ENCODE assay signal across 20 mouse cellular contexts in the genomic region with DNA sequence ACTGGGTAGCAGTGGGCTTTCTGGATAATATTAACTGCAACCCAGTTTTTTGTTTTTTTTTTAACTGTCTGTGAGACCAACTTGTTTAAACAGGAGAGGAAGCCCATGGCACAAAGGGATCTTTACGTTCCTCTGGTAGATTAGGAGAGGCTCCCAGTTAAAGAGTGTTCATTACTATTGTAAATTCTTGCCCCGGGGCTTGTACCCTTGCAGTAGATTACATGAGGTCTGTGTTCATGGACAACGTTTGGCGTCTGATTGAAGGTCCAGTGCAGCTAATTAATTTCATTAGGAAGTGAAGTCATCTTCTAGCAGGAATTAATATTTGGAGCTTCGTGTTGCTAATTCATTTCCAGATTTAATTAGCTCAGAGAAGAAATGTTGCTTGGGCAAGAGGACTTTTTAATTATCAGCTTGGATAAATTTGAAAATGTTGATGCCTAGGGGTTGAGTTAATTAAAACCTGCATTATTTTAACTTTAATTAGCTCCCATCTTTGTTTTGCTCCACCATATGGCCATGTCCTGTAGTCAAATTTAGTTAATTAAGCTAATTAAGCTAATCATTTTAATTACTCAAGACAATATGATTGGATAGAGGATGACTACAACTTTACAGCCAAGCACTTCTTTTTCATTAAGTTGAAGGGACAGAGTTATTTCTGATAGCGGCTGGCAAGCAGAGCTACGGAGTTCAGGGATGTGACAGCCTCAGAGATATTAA. TPM values are rescaled to one million over a fixed set of nuclear protein-coding genes. Genes with fewer than 3 reads are reported as not detected.
DNase-seq lines count a peak whose midpoint lies in the region; ATAC-seq lines count a peak whose summit lies in the region.
"Had no signal": no experiment of that assay in that cellular context is flagged by ENCODE, and none has a peak within 500 bp of the region (broad histone marks: within the 10 kb centered on the region; RNA-seq: fewer than 3 reads in every experiment).

No protein-coding gene starts in this region.

- H3K27me3 ChIP-seq in forebrain, embryonic 14.5 days (replicated peaks; ENCODE audit: control insufficient read depth, insufficient read depth, low read length): peaks cover 28% of the 10 kb centered on the region
- no peaks in the 10 kb centered on the region for H3K27me3 ChIP-seq in midbrain, embryonic 13.5 days
- no peaks in the 10 kb centered on the region; the same call in 1 of the 2 replicates for H3K27me3 ChIP-seq in embryonic facial prominence, embryonic 10.5 days (replicated peaks; ENCODE audit: low read depth, poor library complexity, severe bottlenecking)
- H3K27me3 ChIP-seq: intestine, embryonic 15.5 days; limb, embryonic 12.5 days; liver, embryonic 13.5 days; lung, embryonic 15.5 days had no signal

- H3K4me1 ChIP-seq in forebrain, embryonic 14.5 days (ENCODE audit: control insufficient read depth, insufficient read depth, low read length): no peaks in the 10 kb centered on the region
- H3K4me1 ChIP-seq in midbrain, embryonic 13.5 days (replicated peaks): no peaks in the 10 kb centered on the region
- peaks cover 8% of the 10 kb centered on the region; the same call in 1 of the 2 replicates for H3K4me1 ChIP-seq in embryonic facial prominence, embryonic 10.5 days
- H3K4me1 ChIP-seq: intestine, embryonic 15.5 days; liver, embryonic 13.5 days; lung, embryonic 15.5 days had no signal

- peak; percentile 29 for DNase-seq in heart, adult 11 months
- no peak for DNase-seq in heart, postnatal 4 days
- DNase-seq in forebrain, embryonic 14.5 days (ENCODE audit: low spot score): peak; percentile 88
- peak; percentile 46 for DNase-seq in retina, embryonic 14.5 days (ENCODE audit: low spot score)
- DNase-seq in lung, postnatal 36 days: no peak
- DNase-seq in embryonic facial prominence, embryonic 10.5 days (ENCODE audit: low spot score): no peak
- no peak for DNase-seq in ovary, postnatal 36 days (ENCODE audit: low spot score)
- DNase-seq: adrenal gland, postnatal 10 days; gastrocnemius, postnatal 36 days; heart, postnatal 14 days; liver, embryonic 13.5 days; right cerebral cortex, postnatal 14 days had no signal

- H3K27ac ChIP-seq in forebrain, embryonic 14.5 days (ENCODE audit: low read depth, low read length): no peak overlapping the region
- no peak overlapping the region for H3K27ac ChIP-seq in midbrain, embryonic 13.5 days
- no peak overlapping the region for H3K27ac ChIP-seq in embryonic facial prominence, embryonic 10.5 days (replicated peaks)
- H3K27ac ChIP-seq: intestine, embryonic 15.5 days; layer of hippocampus, adult 2 months; left cerebral cortex, adult 2 months; limb, embryonic 12.5 days; liver, embryonic 13.5 days; lung, embryonic 15.5 days had no signal

- H3K4me2 ChIP-seq in forebrain, embryonic 14.5 days (ENCODE audit: low read length): no peak overlapping the region
- H3K4me2 ChIP-seq in midbrain, embryonic 13.5 days (replicated peaks): no peak overlapping the region
- H3K4me2 ChIP-seq: heart, embryonic 11.5 days; intestine, embryonic 15.5 days; limb, embryonic 12.5 days; liver, embryonic 13.5 days; lung, embryonic 15.5 days had no signal

- no peak overlapping the region for H3K4me3 ChIP-seq in forebrain, embryonic 14.5 days (ENCODE audit: low read depth, low read length)
- H3K4me3 ChIP-seq in midbrain, embryonic 13.5 days (replicated peaks): no peak overlapping the region
- no peak overlapping the region for H3K4me3 ChIP-seq in embryonic facial prominence, embryonic 10.5 days
- H3K4me3 ChIP-seq: erythroblast, embryonic 14.5 days; intestine, embryonic 15.5 days; layer of hippocampus, adult 2 months; left cerebral cortex, adult 2 months; limb, embryonic 12.5 days; liver, embryonic 13.5 days; lung, embryonic 15.5 days had no signal

- no peak overlapping the region for H3K9ac ChIP-seq in forebrain, embryonic 14.5 days (ENCODE audit: low read length)
- no peak overlapping the region for H3K9ac ChIP-seq in midbrain, embryonic 13.5 days (replicated peaks)
- H3K9ac ChIP-seq: intestine, embryonic 15.5 days; limb, embryonic 12.5 days; liver, embryonic 13.5 days; lung, embryonic 15.5 days had no signal

- 18% methylated on average over 7 of the region's 7 CpGs for WGBS in forebrain, embryonic 14.5 days
- WGBS in midbrain, embryonic 13.5 days: 65% methylated on average over 7 of the region's 7 CpGs
- WGBS in embryonic facial prominence, embryonic 10.5 days: 47% methylated on average over 7 of the region's 7 CpGs

- H3K9me3 ChIP-seq in forebrain, embryonic 14.5 days (replicated peaks; ENCODE audit: control insufficient read depth, low read length): no peaks in the 10 kb centered on the region
- H3K9me3 ChIP-seq in midbrain, embryonic 13.5 days: no peaks in the 10 kb centered on the region
- no peaks in the 10 kb centered on the region for H3K9me3 ChIP-seq in embryonic facial prominence, embryonic 10.5 days
- H3K9me3 ChIP-seq: intestine, embryonic 15.5 days; limb, embryonic 12.5 days; liver, embryonic 13.5 days; lung, embryonic 15.5 days had no signal

- H3K36me3 ChIP-seq in forebrain, embryonic 14.5 days (ENCODE audit: control insufficient read depth, insufficient read depth, low read length): no peaks in the 10 kb centered on the region
- H3K36me3 ChIP-seq in midbrain, embryonic 13.5 days: no peaks in the 10 kb centered on the region
- H3K36me3 ChIP-seq in embryonic facial prominence, embryonic 10.5 days (replicated peaks): no peaks in the 10 kb centered on the region
- H3K36me3 ChIP-seq: intestine, embryonic 15.5 days; limb, embryonic 12.5 days; liver, embryonic 13.5 days; lung, embryonic 15.5 days had no signal

- ATAC-seq in forebrain, embryonic 14.5 days: peak; percentile 90
- peak; percentile 53; the same call in 1 of the 2 replicates for ATAC-seq in midbrain, embryonic 13.5 days
- ATAC-seq: intestine, embryonic 15.5 days had no signal

RNA-seq across cellular contexts. Expression of a gene that starts 31.0 kb away (rescaled TPM):
- total RNA-seq in heart, postnatal 4 days (2021): 10 to 100 TPM; 46.8 to 51.0 TPM
- polyA plus RNA-seq in forebrain, embryonic 14.5 days (2014; fragmentation: Nextera tagmentation; extraction: Ambion mirVana): 114 and 123 TPM in 2 replicates
- 55.3 and 60.6 TPM in 2 replicates for polyA plus RNA-seq in midbrain, embryonic 13.5 days (2015; fragmentation: Nextera tagmentation; extraction: Ambion mirVana)
- polyA plus RNA-seq in embryonic facial prominence, embryonic 10.5 days (2016; fragmentation: Nextera tagmentation; extraction: Ambion mirVana): 61.2 and 66.3 TPM in 2 replicates

Comparison
In these comparisons a context has a peak if more than half of its experiments do, and no peak if none do; other contexts are left out.
1. DNase-seq: peak in heart, adult 11 months (single experiment), forebrain, embryonic 14.5 days (single experiment) and retina, embryonic 14.5 days (single experiment); none in heart, postnatal 4 days (single experiment), lung, postnatal 36 days (single experiment), embryonic facial prominence, embryonic 10.5 days (single experiment) and ovary, postnatal 36 days (single experiment).